Mouse (Mus musculus): ENCODE measurements around the gene Skiv2l. TPM values are rescaled to one million over a fixed set of nuclear protein-coding genes. Genes with fewer than 3 reads are reported as not detected.
"Not testable (repeated sequence)": the region's sequence is repeated elsewhere in the genome, so short reads cannot be mapped to it uniquely, and the experiment has no call there.

Gene Skiv2l
- polyA plus RNA-seq, 2 experiments from 2014 or later, result 26.8 to 44.1 TPM

DNA sequence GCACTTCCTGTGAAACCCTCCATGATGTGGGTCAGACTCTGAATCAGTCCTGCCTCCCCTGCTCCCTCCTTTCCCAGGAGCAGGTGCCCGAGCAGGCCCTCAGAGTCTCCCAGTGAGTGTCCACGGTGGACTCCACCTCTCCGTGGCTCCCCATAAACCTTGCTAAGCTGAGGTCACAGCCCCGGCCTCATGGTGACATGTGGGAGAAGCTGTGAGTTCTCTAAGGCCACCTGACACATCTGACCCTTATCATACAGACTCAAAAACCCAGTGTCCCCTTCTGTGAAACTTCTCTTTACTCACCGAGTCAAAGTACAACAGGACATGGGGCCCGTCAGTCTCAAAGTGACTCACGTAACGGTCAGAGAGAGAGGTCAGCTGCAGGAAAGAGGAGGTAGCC, 39.2 kb downstream of the Skiv2l start:
- ATAC-seq, result not testable (repeated sequence)

DNA sequence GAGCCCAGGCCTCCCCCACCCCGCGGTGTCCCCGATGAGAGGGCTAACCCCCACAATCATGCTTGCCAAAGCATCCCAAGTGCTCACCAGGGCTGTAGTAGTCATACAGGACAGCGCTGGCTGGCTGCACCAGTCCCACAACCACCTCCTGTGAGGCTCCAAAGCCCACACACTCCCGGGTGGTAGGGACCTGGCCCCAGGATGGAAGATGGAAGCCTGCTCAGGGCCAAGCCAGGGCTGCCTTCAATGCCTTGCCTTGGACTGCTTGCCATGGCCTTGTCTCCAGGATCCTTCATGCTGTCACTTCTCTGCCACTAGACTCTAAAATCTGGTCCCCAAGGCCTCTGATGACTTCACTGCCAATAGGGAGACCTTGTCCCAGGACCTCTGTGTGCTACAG, 39.6 kb downstream of the Skiv2l start:
- not testable (repeated sequence) for ATAC-seq

DNA sequence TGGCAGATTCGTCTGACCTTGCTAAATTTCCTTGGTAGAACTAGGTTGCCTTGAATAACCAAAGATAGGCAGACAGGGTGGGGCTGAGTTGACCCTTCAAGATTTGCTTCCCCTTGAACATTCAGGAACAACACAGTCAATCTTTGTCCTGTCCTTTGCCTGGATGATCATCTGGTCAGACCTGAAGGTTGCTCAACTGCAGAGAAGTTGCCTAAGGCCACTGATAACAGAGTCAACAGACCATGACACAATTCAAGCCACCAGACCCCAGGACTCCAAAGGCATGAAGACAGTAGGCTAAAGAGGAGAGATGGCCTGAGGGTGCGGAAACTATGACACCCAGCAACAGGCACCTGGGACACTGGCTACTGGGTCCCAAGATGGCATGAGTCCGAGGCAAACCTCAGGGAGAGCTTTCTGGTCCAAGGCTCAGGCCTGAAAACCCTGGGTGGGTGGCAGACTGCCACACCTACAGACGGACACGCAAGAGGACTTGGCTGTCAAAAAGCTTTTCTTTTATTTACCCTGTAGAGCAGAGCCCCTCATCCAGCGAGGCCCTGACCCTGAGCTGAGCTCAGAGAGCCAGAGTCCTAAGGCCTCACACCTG, 41.3 kb downstream of the Skiv2l start:
- no peak for ATAC-seq

DNA sequence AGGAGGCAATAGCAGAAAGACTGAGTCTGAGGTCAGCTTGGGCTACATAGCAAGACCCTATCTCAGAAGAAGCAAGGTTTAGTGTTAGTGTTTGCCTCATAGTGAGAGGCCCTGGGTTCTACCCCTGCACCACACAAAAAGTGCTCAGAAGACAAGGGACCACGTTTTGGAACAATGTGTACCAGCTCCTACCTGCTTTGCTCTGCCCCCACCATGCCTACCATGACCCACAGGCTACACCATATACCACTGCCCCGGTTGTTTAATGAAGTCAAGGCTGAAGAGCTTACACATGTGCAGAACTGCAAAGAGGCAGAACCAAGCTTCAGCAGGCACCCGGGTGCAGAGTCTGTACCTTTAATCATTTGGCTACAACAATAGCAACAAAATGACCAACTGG, 42.8 kb downstream of the Skiv2l start:
- no peak for ATAC-seq

DNA sequence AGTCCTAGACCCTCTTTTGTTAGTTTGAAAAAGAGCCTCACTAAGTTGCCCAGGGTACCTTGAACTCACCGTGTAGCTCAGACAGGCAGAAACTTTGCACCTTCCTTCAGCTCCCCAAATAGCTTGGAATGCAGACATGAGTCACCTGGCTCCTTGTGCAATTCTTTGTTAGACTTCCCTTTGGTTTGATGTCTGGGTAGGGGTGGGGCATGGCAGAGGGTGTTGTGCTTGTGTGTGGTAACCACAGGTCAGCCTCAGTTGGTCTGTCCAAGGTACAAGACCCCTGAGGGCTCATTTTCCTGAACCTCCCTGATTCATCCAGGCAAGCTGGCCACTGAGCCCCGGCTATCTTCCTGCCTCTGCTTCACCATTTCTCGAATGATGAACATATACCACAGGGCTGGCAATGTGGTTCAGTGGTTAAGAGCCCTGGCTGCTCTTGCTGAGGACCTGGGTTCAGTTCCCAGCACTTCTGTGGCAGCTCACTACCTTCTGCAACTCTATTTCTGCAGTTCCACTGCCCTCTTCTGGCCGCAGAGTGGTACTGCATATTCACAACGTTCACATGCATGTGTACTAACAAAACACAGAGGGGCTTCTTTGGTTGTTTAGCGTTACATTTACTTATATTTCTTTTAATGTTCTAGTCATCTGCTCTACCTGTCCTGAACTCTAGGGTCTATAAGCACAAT, 45.0 kb downstream of the Skiv2l start:
- ATAC-seq, result no peak

DNA sequence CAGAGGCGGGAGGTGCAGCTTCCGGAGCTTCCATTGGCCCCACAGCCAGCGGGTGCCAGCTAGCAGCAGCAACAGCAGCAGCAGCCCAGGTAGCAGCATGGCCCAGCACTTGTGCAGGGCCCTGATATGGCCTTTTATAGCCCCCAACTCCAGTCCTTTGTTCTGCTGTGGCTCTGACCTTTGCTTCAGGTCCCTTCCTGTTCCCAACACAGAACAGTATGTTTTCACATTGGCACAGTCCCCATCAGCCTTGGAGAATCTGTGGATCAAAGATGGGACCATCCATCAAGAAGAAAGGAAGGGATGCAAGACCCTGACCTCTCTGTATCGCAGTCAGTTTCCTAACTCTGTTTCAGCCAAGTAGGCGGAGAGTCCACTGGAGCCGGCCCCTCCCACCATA, 45.7 kb downstream of the Skiv2l start, which contains the start of gene Cyp21a1:
Cyp21a1 (minus strand) TSS at position 261 of the 400 bp plus-strand sequence.
- not testable (repeated sequence) for ATAC-seq

DNA sequence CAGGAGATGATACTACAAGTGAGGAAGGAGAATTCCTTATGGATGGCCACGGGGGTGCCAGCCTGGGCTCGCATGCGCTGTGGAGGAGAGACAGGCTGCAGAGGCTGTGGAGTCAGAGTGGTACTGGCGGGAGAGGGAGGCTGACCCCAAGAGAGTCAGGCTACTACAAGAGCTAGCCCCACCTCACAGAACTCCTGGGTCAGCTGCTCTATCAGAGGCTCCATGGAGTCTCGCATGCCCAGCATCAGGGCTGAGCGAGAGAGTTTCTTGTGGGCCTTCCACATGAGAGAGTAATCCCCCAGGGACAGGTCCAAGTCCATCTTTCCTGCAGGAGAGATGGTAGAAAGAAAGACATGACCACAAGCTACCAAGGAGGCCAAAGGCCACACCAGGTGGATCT, 46.6 kb downstream of the Skiv2l start:
- not testable (repeated sequence) for ATAC-seq

DNA sequence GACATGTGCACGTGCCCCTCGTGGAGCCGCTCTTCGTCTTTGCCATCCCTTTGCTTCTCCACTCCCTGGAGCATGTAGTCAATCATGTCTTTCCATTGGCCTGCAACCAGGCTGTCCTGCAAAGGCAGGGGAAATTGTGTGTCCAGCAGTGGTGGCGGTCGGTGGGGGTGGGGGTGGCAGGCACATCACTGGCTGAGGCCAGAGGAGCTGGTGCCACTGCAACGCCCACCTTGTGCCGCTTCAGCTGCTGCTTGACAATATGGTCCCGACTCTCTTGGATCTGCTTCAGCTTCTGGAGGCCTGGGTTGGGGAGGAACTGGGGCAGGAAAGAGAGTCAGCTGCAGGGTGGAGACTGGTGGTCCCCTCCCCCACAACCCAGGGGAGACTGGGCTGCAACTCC, 47.3 kb downstream of the Skiv2l start:
- not testable (repeated sequence) for ATAC-seq

DNA sequence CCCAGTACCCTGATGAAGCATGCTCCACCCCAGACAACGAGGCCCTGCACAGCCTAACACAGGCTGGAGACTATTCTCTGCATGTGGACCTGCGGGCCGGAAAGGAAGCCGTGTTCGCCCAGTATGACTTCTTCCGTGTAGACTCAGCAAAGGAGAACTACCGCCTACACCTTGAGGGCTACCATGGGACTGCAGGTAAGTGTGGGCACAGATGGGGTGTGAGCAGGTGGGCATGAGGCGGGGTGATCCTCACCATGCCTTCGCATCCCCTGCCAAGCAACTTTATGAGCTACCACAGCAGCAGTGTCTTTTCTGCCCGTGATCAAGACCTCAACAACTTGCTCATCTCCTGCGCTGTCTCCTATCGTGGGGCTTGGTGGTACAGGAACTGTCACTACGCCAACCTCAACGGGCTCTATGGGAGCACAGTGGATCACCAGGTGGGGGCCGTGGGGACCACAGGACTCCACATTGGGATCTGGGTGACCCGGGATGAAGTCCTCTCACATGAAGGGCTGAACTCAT, 49.2 kb downstream of the Skiv2l start:
- not testable (repeated sequence) for ATAC-seq

DNA sequence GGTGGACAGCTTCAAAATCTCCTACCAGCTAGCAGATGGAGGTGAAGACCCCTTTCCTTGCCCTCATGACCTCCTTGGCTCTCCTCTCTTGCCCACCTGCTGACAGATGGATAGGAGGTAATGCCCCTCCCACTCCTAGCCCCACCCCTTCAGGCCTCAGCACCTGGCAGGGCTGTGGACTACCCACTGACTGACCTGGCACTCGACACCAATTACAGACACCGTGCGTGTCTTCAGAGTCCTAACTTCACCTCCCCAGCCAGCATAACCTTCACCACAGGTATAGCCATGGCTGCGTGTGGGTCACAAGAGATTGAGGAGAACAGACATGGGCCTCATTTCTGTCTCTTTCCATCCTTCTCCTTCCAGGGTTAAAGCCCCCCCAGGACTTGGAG, 50.5 kb downstream of the Skiv2l start:
- no peak for ATAC-seq

DNA sequence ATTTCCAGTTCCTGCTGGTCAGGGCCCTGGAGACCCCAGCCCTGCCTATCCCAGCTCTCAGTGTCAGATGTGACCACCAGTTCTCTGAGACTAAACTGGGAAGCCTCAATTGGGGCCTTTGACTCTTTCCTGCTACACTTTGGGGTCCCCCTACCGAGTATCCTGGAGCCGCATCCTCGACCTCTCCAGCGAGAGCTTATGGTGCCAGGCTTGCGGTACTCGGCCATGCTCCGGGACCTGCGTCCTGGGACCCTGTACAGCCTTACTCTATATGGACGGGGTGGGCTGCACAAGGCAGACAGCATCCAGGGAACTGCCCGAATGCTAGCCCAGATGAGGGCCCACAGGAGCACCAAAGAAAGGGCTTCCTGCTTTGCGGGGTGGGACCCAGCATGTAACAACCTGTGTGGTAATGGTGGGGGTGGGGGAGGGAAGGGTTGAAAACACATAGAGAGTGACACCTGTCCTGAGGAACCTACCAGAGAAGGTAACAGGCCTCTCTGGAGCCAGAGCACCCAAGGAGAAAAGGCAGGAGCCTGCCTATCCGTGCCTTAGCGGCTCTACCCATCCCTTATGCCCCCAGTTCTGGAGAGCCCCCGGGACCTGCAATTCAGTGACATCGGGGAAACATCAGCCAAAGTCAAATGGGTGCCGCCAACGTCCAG, 51.0 kb downstream of the Skiv2l start:
- ATAC-seq, result no peak

DNA sequence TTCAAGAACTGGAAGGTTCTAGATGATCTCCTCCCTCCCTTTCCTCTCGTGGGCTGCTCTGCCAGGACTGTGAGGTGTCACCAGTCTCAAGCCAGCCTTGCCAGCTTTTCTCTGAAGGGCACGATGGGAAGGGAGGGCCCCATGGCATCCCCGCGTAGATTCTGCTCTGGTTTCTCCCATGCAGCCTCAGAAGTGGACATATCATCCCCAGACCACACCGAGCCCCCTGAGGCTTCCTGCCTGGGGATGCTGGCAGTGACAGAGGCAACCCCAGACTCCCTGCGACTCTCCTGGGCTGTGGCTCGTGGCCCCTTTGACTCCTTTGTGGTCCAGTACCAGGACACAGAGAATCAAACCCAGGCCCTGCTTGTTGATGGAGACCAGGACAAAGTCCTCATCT, 51.9 kb downstream of the Skiv2l start:
- ATAC-seq, result not testable (repeated sequence)

DNA sequence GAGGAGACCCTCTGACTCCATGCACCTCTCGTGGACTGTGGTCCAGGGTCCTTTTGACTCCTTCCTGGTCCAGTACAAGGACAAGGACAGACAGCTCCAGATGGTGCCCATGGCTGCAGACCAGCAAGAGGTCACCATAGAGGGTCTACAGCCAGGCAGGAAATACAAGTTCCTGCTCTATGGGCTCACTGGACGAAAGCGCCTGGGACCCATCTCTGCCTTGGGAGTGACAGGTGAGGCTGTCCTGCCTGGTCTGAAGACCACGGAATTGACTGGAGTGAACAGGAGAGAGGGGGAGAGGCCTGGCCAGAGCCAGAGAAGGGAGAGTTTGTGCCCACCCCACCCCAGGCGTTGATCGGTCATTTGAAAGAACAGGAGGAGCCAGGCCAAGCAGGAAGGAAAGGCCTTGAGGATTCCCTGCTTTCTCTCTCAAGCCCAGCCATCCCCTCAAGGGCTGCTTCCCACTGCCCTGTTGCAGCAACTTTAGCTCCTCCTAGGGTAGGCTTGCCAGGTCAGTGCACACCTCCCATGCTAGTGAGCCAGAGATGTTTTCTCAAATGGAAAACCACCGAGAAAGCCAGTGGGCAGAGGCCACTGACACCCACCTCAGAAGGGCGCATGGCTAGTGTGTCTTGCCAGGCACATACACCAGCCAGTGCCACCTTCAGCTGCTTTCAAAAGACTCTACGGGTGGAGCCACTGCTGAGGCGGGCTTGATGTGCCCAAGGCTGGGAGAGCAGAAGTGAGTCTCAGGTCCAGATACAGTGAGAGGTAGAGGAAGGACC, 52.6 kb downstream of the Skiv2l start:
- not testable (repeated sequence) for ATAC-seq

DNA sequence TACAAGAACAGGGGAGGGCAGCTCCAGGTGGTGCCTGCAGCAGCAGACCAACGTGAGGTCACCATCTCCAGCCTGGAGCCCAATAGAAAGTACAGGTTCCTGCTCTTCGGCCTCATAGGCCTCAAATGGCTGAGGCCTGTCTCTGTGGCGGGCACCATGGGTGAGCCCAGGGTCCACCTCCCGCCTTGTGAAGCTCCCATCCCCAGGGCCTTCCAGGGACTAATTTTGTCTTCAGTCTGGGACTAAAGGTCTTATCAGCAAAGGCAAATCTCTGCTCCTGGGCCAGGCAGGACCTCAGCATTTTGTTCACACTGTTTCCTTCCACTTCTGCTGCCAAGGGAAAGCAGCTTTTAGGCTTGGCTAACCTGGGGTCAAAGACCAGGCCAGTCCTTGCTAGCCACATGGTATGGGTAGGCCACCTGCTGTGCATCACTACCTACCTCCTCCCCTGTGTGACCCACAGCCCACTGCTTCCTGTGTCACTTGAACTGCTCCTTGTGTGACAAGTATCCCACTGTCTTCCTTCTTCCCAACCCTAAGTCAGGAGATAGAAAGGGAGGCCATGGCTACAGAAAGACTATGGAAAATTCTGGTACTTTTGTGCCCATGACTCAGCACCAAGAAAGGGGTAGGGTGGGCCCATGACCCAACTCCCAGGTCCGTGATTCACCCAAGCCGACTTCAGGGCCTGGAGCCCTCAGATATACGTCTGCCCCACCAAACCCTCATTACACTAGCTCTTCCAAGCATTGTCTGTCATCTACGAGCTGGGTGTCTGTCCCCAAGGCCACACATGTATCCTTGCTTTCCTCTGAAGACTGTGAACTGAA, 53.5 kb downstream of the Skiv2l start:
- no peak for ATAC-seq

DNA sequence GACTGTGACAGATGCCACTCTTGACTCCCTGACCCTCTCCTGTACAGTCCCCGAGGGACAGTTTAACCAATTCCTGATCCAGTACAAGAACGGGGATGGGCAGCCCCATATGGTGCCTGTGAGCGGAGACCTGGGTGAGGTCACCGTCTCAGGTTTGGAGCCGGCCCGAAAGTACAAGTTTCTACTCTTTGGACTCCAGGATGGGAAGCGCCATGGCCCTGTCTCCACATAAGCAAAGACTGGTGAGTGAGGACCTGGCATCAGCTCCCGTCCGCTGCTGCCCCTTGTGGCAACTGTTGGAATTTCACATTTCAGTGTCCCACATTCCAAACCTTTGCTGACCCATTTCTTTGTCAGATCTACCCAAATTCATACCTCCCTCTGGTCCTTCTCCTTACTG, 54.4 kb downstream of the Skiv2l start:
- ATAC-seq, result no peak

DNA sequence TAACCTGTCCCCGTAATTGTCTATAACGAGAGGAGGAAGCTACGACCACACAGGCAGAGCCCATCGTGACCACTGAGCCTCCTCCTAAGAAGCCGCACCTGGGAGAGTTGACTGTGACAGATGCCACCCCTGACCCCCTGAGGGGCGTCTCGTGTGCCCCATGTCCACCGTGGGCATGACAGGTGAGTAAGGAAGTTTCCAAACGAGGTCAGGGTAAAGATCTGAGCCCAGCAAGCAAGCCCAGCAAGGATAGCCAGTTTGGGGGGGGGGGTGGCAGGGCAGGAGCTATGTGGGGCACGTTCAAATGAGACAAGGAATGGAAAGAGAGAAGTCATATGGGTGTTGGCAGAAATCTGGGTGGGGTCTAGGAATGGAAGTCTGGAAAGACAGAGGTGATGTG, 55.0 kb downstream of the Skiv2l start:
- ATAC-seq, result no peak

Other genes with a start within 250 kb of the Skiv2l start
- 10 to 100 TPM; 68.0 to 75.0 TPM for gene Rnf5, start 246.5 kb downstream of the Skiv2l start, polyA plus RNA-seq (2017; shearing (Covaris generic))
- gene Agpat1, start 245.9 kb downstream of the Skiv2l start, polyA plus RNA-seq (2017; shearing (Covaris generic)), result 10 to 100 TPM; 16.9 to 19.2 TPM
- gene Egfl8, start 234.2 kb downstream of the Skiv2l start, polyA plus RNA-seq (2017; shearing (Covaris generic)), result 1 to 10 TPM; 1.9 to 2.8 TPM
- gene Ppt2, start 221.7 kb downstream of the Skiv2l start, polyA plus RNA-seq (2017; shearing (Covaris generic)), result 10 to 100 TPM; 20.6 to 32.2 TPM
- 1 to 10 TPM; 1.4 to 2.2 TPM for gene Prrt1, start 220.7 kb downstream of the Skiv2l start, polyA plus RNA-seq (2017; shearing (Covaris generic))
- 1 to 10 TPM; 3.6 to 5.9 TPM for gene Fkbpl, start 205.4 kb downstream of the Skiv2l start, polyA plus RNA-seq (2017; shearing (Covaris generic))
- 10 to 100 TPM; 15.2 to 20.2 TPM for gene Atf6b, start 203.1 kb downstream of the Skiv2l start, polyA plus RNA-seq (2017; shearing (Covaris generic))
- gene Tnxb, start 179.7 kb downstream of the Skiv2l start, polyA plus RNA-seq (2017; shearing (Covaris generic)), result not detected
- gene C4b, start 106.3 kb downstream of the Skiv2l start, polyA plus RNA-seq (2017; shearing (Covaris generic)), result not detected
- not detected for gene Cyp21a1, start 45.6 kb downstream of the Skiv2l start, polyA plus RNA-seq (2017; shearing (Covaris generic))
- gene Stk19, start 13.3 kb downstream of the Skiv2l start, polyA plus RNA-seq (2017; shearing (Covaris generic)), result 10 to 100 TPM; 24.4 to 46.0 TPM
- 10 to 100 TPM; 28.8 to 33.4 TPM for gene Dxo, start 13.2 kb downstream of the Skiv2l start, polyA plus RNA-seq (2017; shearing (Covaris generic))
- 10 to 100 TPM; 33.2 to 44.8 TPM for gene Nelfe, start 181 bp upstream of the Skiv2l start, polyA plus RNA-seq (2017; shearing (Covaris generic))
- under 1 TPM; 0.27 to 0.61 TPM for gene Cfb, start 12.3 kb upstream of the Skiv2l start, polyA plus RNA-seq (2017; shearing (Covaris generic))
- not detected for gene Zbtb12, start 29.3 kb upstream of the Skiv2l start, polyA plus RNA-seq (2017; shearing (Covaris generic))
- not detected for gene Gm20547, start 31.8 kb upstream of the Skiv2l start, polyA plus RNA-seq (2017; shearing (Covaris generic))
- gene C2, start 48.1 kb upstream of the Skiv2l start, polyA plus RNA-seq (2017; shearing (Covaris generic)), result 1 to 10 TPM; 1.1 to 2.5 TPM
- 10 to 100 TPM; 21.8 to 30.5 TPM for gene Ehmt2, start 48.3 kb upstream of the Skiv2l start, polyA plus RNA-seq (2017; shearing (Covaris generic))
- gene Slc44a4, start 64.3 kb upstream of the Skiv2l start, polyA plus RNA-seq (2017; shearing (Covaris generic)), result not detected
- 10 to 100 TPM; 32.5 to 40.6 TPM for gene Neu1, start 81.0 kb upstream of the Skiv2l start, polyA plus RNA-seq (2017; shearing (Covaris generic))
- gene Hspa1b, start 109.0 kb upstream of the Skiv2l start, polyA plus RNA-seq (2017; shearing (Covaris generic)), result 1 to 10 TPM in 1 of 2 experiments, under 1 TPM in 1; 0.84 to 3.7 TPM
- gene Gm20481, start 119.7 kb upstream of the Skiv2l start, polyA plus RNA-seq (2017; shearing (Covaris generic)), result 1 to 10 TPM in 1 of 2 experiments, not detected in 1; 3.1 TPM
- 1 to 10 TPM in 1 of 2 experiments, not detected in 1; 1.1 TPM for gene Hspa1a, start 121.9 kb upstream of the Skiv2l start, polyA plus RNA-seq (2017; shearing (Covaris generic))
- gene Hspa1l, start 122.5 kb upstream of the Skiv2l start, polyA plus RNA-seq (2017; shearing (Covaris generic)), result 1 to 10 TPM in 1 of 2 experiments, under 1 TPM in 1; 0.17 to 1.3 TPM
- gene Lsm2, start 131.7 kb upstream of the Skiv2l start, polyA plus RNA-seq (2017; shearing (Covaris generic)), result 10 to 100 TPM; 51.4 to 54.8 TPM
- gene Vars, start 150.8 kb upstream of the Skiv2l start, polyA plus RNA-seq (2017; shearing (Covaris generic)), result 10 to 100 TPM; 28.4 to 31.6 TPM
- gene Vwa7, start 166.4 kb upstream of the Skiv2l start, polyA plus RNA-seq (2017; shearing (Covaris generic)), result under 1 TPM; 0.12 to 0.14 TPM
- 1 to 10 TPM; 2.7 to 2.8 TPM for gene Sapcd1, start 177.8 kb upstream of the Skiv2l start, polyA plus RNA-seq (2017; shearing (Covaris generic))
- 1 to 10 TPM; 1.8 to 2.5 TPM for gene Msh5, start 196.5 kb upstream of the Skiv2l start, polyA plus RNA-seq (2017; shearing (Covaris generic))
- gene Clic1, start 199.8 kb upstream of the Skiv2l start, polyA plus RNA-seq (2017; shearing (Covaris generic)), result 100 to 1,000 TPM; 490 to 619 TPM
- 1 to 10 TPM; 1.1 to 6.3 TPM for gene Ddah2, start 208.8 kb upstream of the Skiv2l start, polyA plus RNA-seq (2017; shearing (Covaris generic))
- not detected for gene Ly6g6c, start 215.2 kb upstream of the Skiv2l start, polyA plus RNA-seq (2017; shearing (Covaris generic))
- gene Mpig6b, start 216.0 kb upstream of the Skiv2l start, polyA plus RNA-seq (2017; shearing (Covaris generic)), result not detected
- gene Ly6g6e, start 226.7 kb upstream of the Skiv2l start, polyA plus RNA-seq (2017; shearing (Covaris generic)), result not detected
- not detected for gene Ly6g6d, start 227.9 kb upstream of the Skiv2l start, polyA plus RNA-seq (2017; shearing (Covaris generic))
- gene Ly6g6f, start 235.4 kb upstream of the Skiv2l start, polyA plus RNA-seq (2017; shearing (Covaris generic)), result not detected
- 10 to 100 TPM; 23.5 to 27.2 TPM for gene Abhd16a, start 239.1 kb upstream of the Skiv2l start, polyA plus RNA-seq (2017; shearing (Covaris generic))

All from CD4-positive, CD25-positive, alpha-beta regulatory T cell, adult 4 months (primary cell).